Mouse (Mus musculus): ENCODE measurements around the gene Gm20683. TPM values are rescaled to one million over a fixed set of nuclear protein-coding genes. Genes with fewer than 3 reads are reported as not detected.

The Gm20683 gene
- polyA plus RNA-seq, 1 experiment from 2014 or later: 0.95 TPM

- H3K4me1 ChIP-seq (ENCODE audit: control insufficient read depth, insufficient read depth, low read length): peaks cover 29% of the 10 kb centered on the region
- no peaks in the 10 kb centered on the region for H3K27me3 ChIP-seq (ENCODE audit: control insufficient read depth, insufficient read depth, low read length)
- 94% methylated on average over 7 of the region's 7 CpGs for WGBS
- DNase-seq (ENCODE audit: low spot score): no peak
- H3K4me3 ChIP-seq (ENCODE audit: low read depth, low read length): no peak overlapping the region
- H3K9ac ChIP-seq (ENCODE audit: low read length): no peak overlapping the region
- H3K27ac ChIP-seq (replicated peaks; ENCODE audit: low read depth, low read length): no peak overlapping the region
- ATAC-seq (ENCODE audit: insufficient number of reproducible peaks, low FRiP score, low TSS enrichment, low read depth): no peak
- H3K9me3 ChIP-seq (ENCODE audit: control insufficient read depth, low read length): no peaks in the 10 kb centered on the region
- H3K4me2 ChIP-seq (ENCODE audit: low read depth, severe bottlenecking): no peak overlapping the region
- peaks cover 31% of the 10 kb centered on the region for H3K36me3 ChIP-seq (ENCODE audit: control insufficient read depth, insufficient read depth, low read length)
Measured at GRCm38 (mm10) chr17:25835301-25835700, 6.3 kb downstream of the Gm20683 start.

GRCm38 (mm10) chr17:25834595-25835222 lies 6.9 kb downstream of the Gm20683 start:
- H3K4me3 ChIP-seq (ENCODE audit: low read depth, low read length): peak overlapping the region; percentile 81; the same call in 1 of the 2 replicates
- H3K27ac ChIP-seq (replicated peaks; ENCODE audit: low read depth, low read length): no peak overlapping the region
- H3K4me1 ChIP-seq (ENCODE audit: control insufficient read depth, insufficient read depth, low read length): peaks cover 32% of the 10 kb centered on the region
- ATAC-seq (ENCODE audit: insufficient number of reproducible peaks, low FRiP score, low TSS enrichment, low read depth) (no peak), DNase-seq (ENCODE audit: low spot score) (no peak)
- WGBS: 87% methylated on average over 12 of the region's 12 CpGs
- H3K36me3 ChIP-seq (ENCODE audit: control insufficient read depth, insufficient read depth, low read length): peaks cover 27% of the 10 kb centered on the region
- no peaks in the 10 kb centered on the region for H3K9me3 ChIP-seq (ENCODE audit: control insufficient read depth, low read length)
- no peaks in the 10 kb centered on the region for H3K27me3 ChIP-seq (ENCODE audit: control insufficient read depth, insufficient read depth, low read length)
- H3K4me2 ChIP-seq (ENCODE audit: low read depth, severe bottlenecking): peak overlapping the region; percentile 89
- H3K9ac ChIP-seq (ENCODE audit: low read length): no peak overlapping the region

- DNase-seq (ENCODE audit: low spot score) (no peak), ATAC-seq (ENCODE audit: insufficient number of reproducible peaks, low FRiP score, low TSS enrichment, low read depth) (no peak)
- peaks cover 21% of the 10 kb centered on the region for H3K36me3 ChIP-seq (ENCODE audit: control insufficient read depth, insufficient read depth, low read length)
- 44% methylated on average over 6 of the region's 6 CpGs for WGBS
- peak overlapping the region; percentile 68 for H3K9ac ChIP-seq (ENCODE audit: low read length)
- H3K4me3 ChIP-seq (ENCODE audit: low read depth, low read length): peak overlapping the region; percentile 81
- no peaks in the 10 kb centered on the region for H3K9me3 ChIP-seq (ENCODE audit: control insufficient read depth, low read length)
- H3K4me2 ChIP-seq (ENCODE audit: low read depth, severe bottlenecking): peak overlapping the region; percentile 89
- 0 out of 2 replicates have a peak overlapping the region, but pooled peaks have one; percentile 87 for H3K27ac ChIP-seq (replicated peaks; ENCODE audit: low read depth, low read length)
- no peaks in the 10 kb centered on the region for H3K27me3 ChIP-seq (ENCODE audit: control insufficient read depth, insufficient read depth, low read length)
- H3K4me1 ChIP-seq (ENCODE audit: control insufficient read depth, insufficient read depth, low read length): peaks cover 35% of the 10 kb centered on the region
Measured at GRCm38 (mm10) chr17:25833961-25834594, 7.5 kb downstream of the Gm20683 start.

GRCm38 (mm10) chr17:25833291-25833663 lies 8.3 kb downstream of the Gm20683 start, which contains the start of gene Stub1:
Gene Stub1 (minus strand): TSS chr17:25833404.
- Histone ChIP-seq H3K4me3 (ENCODE audit: low read depth, low read length) (peak within 1 kb of the TSS; percentile 81), H3K4me1 (ENCODE audit: control insufficient read depth, insufficient read depth, low read length) (peaks cover 39% of the 10 kb centered on the region), H3K9me3 (ENCODE audit: control insufficient read depth, low read length) (no peaks in the 10 kb centered on the region), H3K4me2 (ENCODE audit: low read depth, severe bottlenecking) (peak within 1 kb of the TSS; percentile 92), H3K27ac (replicated peaks; ENCODE audit: low read depth, low read length) (peak within 1 kb of the TSS; percentile 87), H3K27me3 (ENCODE audit: control insufficient read depth, insufficient read depth, low read length) (no peaks in the 10 kb centered on the region), H3K36me3 (ENCODE audit: control insufficient read depth, insufficient read depth, low read length) (peaks cover 17% of the 10 kb centered on the region), H3K9ac (ENCODE audit: low read length) (peak within 1 kb of the TSS; percentile 87)
- WGBS: under 1% methylated on average over 24 of the region's 24 CpGs
- no peak for DNase-seq (ENCODE audit: low spot score)
- ATAC-seq (ENCODE audit: insufficient number of reproducible peaks, low FRiP score, low TSS enrichment, low read depth): peak; percentile 52

GRCm38 (mm10) chr17:25832436-25833290 lies 8.9 kb downstream of the Gm20683 start:
- Histone ChIP-seq H3K9ac (ENCODE audit: low read length) (peak overlapping the region; percentile 87), H3K36me3 (ENCODE audit: control insufficient read depth, insufficient read depth, low read length) (peaks cover 19% of the 10 kb centered on the region), H3K4me3 (ENCODE audit: low read depth, low read length) (peak overlapping the region; percentile 81), H3K27ac (replicated peaks; ENCODE audit: low read depth, low read length) (peak overlapping the region; percentile 87), H3K4me1 (ENCODE audit: control insufficient read depth, insufficient read depth, low read length) (peaks cover 41% of the 10 kb centered on the region), H3K27me3 (ENCODE audit: control insufficient read depth, insufficient read depth, low read length) (no peaks in the 10 kb centered on the region), H3K9me3 (ENCODE audit: control insufficient read depth, low read length) (no peaks in the 10 kb centered on the region), H3K4me2 (ENCODE audit: low read depth, severe bottlenecking) (peak overlapping the region; percentile 92)
- WGBS: under 1% methylated on average over 59 of the region's 77 CpGs
- ATAC-seq (ENCODE audit: insufficient number of reproducible peaks, low FRiP score, low TSS enrichment, low read depth) (peak; percentile 89), DNase-seq (ENCODE audit: low spot score) (peak; percentile 99)

- Histone ChIP-seq H3K36me3 (ENCODE audit: control insufficient read depth, insufficient read depth, low read length) (peaks cover 21% of the 10 kb centered on the region), H3K27ac (replicated peaks; ENCODE audit: low read depth, low read length) (no peak overlapping the region), H3K9ac (ENCODE audit: low read length) (peak overlapping the region; percentile 87)
Measured at GRCm38 (mm10) chr17:25831451-25832281, 9.9 kb downstream of the Gm20683 start.

GRCm38 (mm10) chr17:25830806-25831431 lies 10.6 kb downstream of the Gm20683 start:
- Histone ChIP-seq H3K4me3 (ENCODE audit: low read depth, low read length) (0 out of 2 replicates have a peak overlapping the region, but pooled peaks have one; percentile 81), H3K27ac (replicated peaks; ENCODE audit: low read depth, low read length) (no peak overlapping the region), H3K4me2 (ENCODE audit: low read depth, severe bottlenecking) (peak overlapping the region; percentile 92; the same call in 1 of the 2 replicates), H3K9me3 (ENCODE audit: control insufficient read depth, low read length) (no peaks in the 10 kb centered on the region), H3K36me3 (ENCODE audit: control insufficient read depth, insufficient read depth, low read length) (peaks cover 21% of the 10 kb centered on the region), H3K9ac (ENCODE audit: low read length) (no peak overlapping the region), H3K27me3 (ENCODE audit: control insufficient read depth, insufficient read depth, low read length) (no peaks in the 10 kb centered on the region), H3K4me1 (ENCODE audit: control insufficient read depth, insufficient read depth, low read length) (peaks cover 34% of the 10 kb centered on the region)
- ATAC-seq (ENCODE audit: insufficient number of reproducible peaks, low FRiP score, low TSS enrichment, low read depth) (no peak), DNase-seq (ENCODE audit: low spot score) (no peak)
- WGBS: 88% methylated on average over 14 of the region's 14 CpGs

More at GRCm38 (mm10) chr17:25831451-25832281, 9.9 kb downstream of the Gm20683 start:
- H3K9me3 ChIP-seq (ENCODE audit: control insufficient read depth, low read length): no peaks in the 10 kb centered on the region
- 66% methylated on average over 21 of the region's 21 CpGs for whole genome bisulfite sequencing
- peaks cover 38% of the 10 kb centered on the region for H3K4me1 ChIP-seq (ENCODE audit: control insufficient read depth, insufficient read depth, low read length)
- ATAC-seq (ENCODE audit: insufficient number of reproducible peaks, low FRiP score, low TSS enrichment, low read depth) (no peak), DNase-seq (ENCODE audit: low spot score) (no peak)
- H3K4me2 ChIP-seq (ENCODE audit: low read depth, severe bottlenecking): peak overlapping the region; percentile 92
- H3K27me3 ChIP-seq (ENCODE audit: control insufficient read depth, insufficient read depth, low read length): no peaks in the 10 kb centered on the region
- H3K4me3 ChIP-seq (ENCODE audit: low read depth, low read length): peak overlapping the region; percentile 81
